Mouse (Mus musculus) limb, embryonic 15.5 days (tissue): ENCODE results near the gene Dusp22. TPM values are rescaled to one million over a fixed set of nuclear protein-coding genes. Genes with fewer than 3 reads are reported as not detected.

Source experiments
- ATAC-seq: fragments of 200-750 bp; cut with Nextera tagmentation; 2 replicates; pipeline ENCODE4 v1.8.0; 2017; ENCODE audit warnings: low read depth, moderate TSS enrichment; ENCODE audit not compliant: insufficient number of reproducible peaks, low FRiP score, low TSS enrichment
- H3K27ac ChIP-seq: fragments of 300-500 bp; sonication (generic); 2 replicates; pipeline ENCODE4 v1.5.1; 2015; ENCODE audit warnings: moderate library complexity, mild to moderate bottlenecking, inconsistent platforms
- H3K27me3 ChIP-seq: fragments of 300-500 bp; sonication (generic); 2 replicates; pipeline ENCODE4 v1.6.1; 2015; ENCODE audit warnings: inconsistent platforms
- H3K36me3 ChIP-seq: fragments of 300-500 bp; sonication (generic); 2 replicates; pipeline ENCODE4 v1.6.1; 2015; ENCODE audit warnings: inconsistent platforms
- H3K4me1 ChIP-seq: fragments of 300-500 bp; sonication (generic); 2 replicates; pipeline ENCODE4 v1.6.1; 2015; ENCODE audit warnings: inconsistent platforms
- H3K4me2 ChIP-seq: fragments of 300-500 bp; sonication (generic); 2 replicates; pipeline ENCODE4 v1.6.1; 2015; ENCODE audit warnings: mild to moderate bottlenecking, inconsistent platforms
- H3K4me3 ChIP-seq: fragments of 300-500 bp; sonication (generic); 2 replicates; pipeline ENCODE4 v1.5.1; 2015; ENCODE audit warnings: mild to moderate bottlenecking, inconsistent platforms
- H3K9ac ChIP-seq: fragments of 300-500 bp; sonication (generic); 2 replicates; pipeline ENCODE4 v1.6.1; 2015; ENCODE audit warnings: inconsistent platforms
- H3K9me3 ChIP-seq: fragments of 300-500 bp; sonication (generic); 2 replicates; pipeline ENCODE4 v1.6.1; 2016; ENCODE audit warnings: inconsistent platforms
- WGBS: fragments of 180-500 bp; shearing (Covaris S2); methylation state at CpG from one replicate; pipeline ENCODE4 v1.1.7; 2015; 5-methylcytosine and 5-hydroxymethylcytosine counted together
- polyA plus RNA-seq: library from polyadenylated mRNA; unstranded; fragments of >200 nt; fragmentation: Nextera tagmentation; extraction: Ambion mirVana; gene quantifications from 2 replicates; pipeline ENCODE4 v1.2.1, GENCODE M21; 2015

Gene Dusp22
- polyA plus RNA-seq, 1 experiment from 2014 or later = 48.2 TPM

GRCm38 (mm10) chr13:30704246-30705095 lies 44.7 kb downstream of the Dusp22 start:
- H3K36me3 ChIP-seq = peaks cover 7% of the 10 kb centered on the region
- no peaks in the 10 kb centered on the region for H3K9me3 ChIP-seq
- H3K27me3 ChIP-seq = no peaks in the 10 kb centered on the region
- H3K4me3 ChIP-seq = no peak overlapping the region
- H3K4me1 ChIP-seq = no peaks in the 10 kb centered on the region
- ATAC-seq = no peak
- H3K9ac ChIP-seq = no peak overlapping the region
- no peak overlapping the region for H3K4me2 ChIP-seq
- no peak overlapping the region for H3K27ac ChIP-seq
- 84% methylated on average over 8 of the region's 8 CpGs for WGBS

DNA sequence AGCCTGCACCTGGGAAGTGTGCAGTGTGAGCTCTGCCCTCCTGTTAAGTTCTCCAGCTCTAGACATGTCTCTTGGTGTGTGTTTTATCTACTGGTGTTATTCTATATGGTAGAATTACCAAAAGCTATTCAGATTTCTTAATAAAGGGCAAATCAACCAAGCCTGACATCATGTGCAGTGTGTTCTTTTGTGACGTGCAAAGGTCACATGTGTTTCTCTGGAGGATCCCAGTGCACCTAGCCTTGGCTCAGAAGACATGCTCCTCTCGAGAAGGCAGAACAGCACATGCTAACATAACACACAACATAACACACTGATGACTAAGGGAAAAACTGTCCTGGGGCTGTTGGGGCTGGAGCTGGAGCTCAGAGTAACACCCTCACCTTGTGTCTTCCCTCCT lies 51.3 kb downstream of the Dusp22 start:
- ATAC-seq = no peak
- no peaks in the 10 kb centered on the region for H3K9me3 ChIP-seq
- no peak overlapping the region for H3K4me3 ChIP-seq
- H3K4me2 ChIP-seq = no peak overlapping the region
- no peaks in the 10 kb centered on the region; the same call in 1 of the 2 replicates for H3K4me1 ChIP-seq
- 74% methylated on average over 2 of the region's 2 CpGs for WGBS
- no peak overlapping the region for H3K9ac ChIP-seq
- H3K27ac ChIP-seq = no peak overlapping the region
- no peaks in the 10 kb centered on the region for H3K27me3 ChIP-seq
- peaks cover 4% of the 10 kb centered on the region for H3K36me3 ChIP-seq

DNA sequence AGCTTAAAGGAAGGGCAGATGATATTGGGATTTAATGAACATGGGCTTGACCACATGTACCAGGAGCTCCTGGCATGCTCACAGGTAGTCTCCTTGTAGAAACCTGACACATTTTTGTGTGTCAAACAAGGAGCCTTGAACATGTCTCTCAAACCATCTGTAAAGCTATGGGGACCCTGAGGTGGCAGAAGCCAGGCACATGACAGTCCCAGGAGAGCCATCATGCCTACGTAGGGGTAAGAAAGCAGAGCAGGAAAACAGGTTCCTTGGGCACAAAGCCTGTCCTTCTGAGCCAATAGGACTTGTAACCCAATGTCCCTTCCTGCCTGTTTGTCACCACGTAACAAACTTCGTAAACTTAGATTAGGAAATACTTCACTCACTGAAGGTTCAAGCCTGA lies 51.9 kb downstream of the Dusp22 start:
- WGBS = 90% methylated on average over 3 of the region's 3 CpGs
- no peak for ATAC-seq
- H3K9ac ChIP-seq = no peak overlapping the region

DNA sequence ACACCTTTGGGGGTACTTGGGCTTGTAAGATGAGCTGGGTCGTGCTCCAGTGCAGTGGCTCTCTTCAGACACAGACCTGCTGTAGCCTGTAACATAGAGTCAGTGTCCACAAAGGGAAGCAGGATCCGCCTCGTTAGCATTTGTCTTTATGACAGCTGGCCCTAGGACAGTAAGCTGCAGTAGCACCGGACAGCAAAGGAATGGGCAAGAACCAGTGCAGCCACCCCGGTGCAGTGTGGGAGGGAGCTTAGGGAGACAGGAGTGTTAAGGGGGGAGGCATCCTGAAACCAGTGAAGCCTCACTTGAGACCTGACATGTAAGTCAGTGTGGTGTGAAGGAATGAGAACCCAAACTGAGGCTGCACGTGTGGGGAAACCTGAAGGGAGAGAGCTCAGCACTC lies 52.5 kb downstream of the Dusp22 start:
- H3K27ac ChIP-seq = no peak overlapping the region
- H3K36me3 ChIP-seq = peaks cover 4% of the 10 kb centered on the region
- no peaks in the 10 kb centered on the region for H3K27me3 ChIP-seq
- no peak overlapping the region for H3K4me2 ChIP-seq
- H3K4me1 ChIP-seq = no peaks in the 10 kb centered on the region; the same call in 1 of the 2 replicates
- no peak overlapping the region for H3K4me3 ChIP-seq
- 77% methylated on average over 6 of the region's 6 CpGs for WGBS
- H3K9me3 ChIP-seq = no peaks in the 10 kb centered on the region
- H3K9ac ChIP-seq = no peak overlapping the region
- no peak; the same call in 1 of the 2 replicates for ATAC-seq

More for the DNA sequence above, 51.9 kb downstream of the Dusp22 start:
- no peaks in the 10 kb centered on the region; the same call in 1 of the 2 replicates for H3K4me1 ChIP-seq
- H3K27me3 ChIP-seq = no peaks in the 10 kb centered on the region
- no peak overlapping the region for H3K4me3 ChIP-seq
- peaks cover 4% of the 10 kb centered on the region for H3K36me3 ChIP-seq
- H3K9me3 ChIP-seq = no peaks in the 10 kb centered on the region
- no peak overlapping the region for H3K27ac ChIP-seq
- no peak overlapping the region for H3K4me2 ChIP-seq

DNA sequence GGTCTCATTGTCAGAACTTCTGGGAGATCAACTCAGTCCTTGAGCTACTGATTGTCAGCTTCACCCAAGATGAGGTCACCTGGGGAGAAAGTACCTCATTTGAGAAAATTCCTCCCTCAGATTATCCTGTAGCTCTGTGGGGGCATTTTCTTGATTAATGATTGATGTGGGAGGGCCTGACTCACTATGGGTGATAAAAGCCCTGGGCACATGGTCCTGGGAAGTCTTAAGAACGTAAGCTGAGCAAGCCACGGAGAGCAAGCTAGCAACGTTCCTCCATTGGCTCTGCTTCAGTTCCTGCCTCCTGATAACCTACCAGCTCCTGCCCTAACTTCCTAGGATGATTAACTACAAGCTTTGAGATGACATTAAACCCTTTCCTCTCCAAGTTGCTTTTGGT lies 53.8 kb downstream of the Dusp22 start:
- Histone ChIP-seq H3K4me1 (no peaks in the 10 kb centered on the region; the same call in 1 of the 2 replicates), H3K36me3 (peaks cover 2% of the 10 kb centered on the region), H3K27ac (no peak overlapping the region), H3K9me3 (no peaks in the 10 kb centered on the region), H3K4me3 (no peak overlapping the region), H3K9ac (no peak overlapping the region), H3K4me2 (no peak overlapping the region), H3K27me3 (no peaks in the 10 kb centered on the region)
- WGBS = 55% methylated on average over 3 of the region's 3 CpGs
- ATAC-seq = no peak

DNA sequence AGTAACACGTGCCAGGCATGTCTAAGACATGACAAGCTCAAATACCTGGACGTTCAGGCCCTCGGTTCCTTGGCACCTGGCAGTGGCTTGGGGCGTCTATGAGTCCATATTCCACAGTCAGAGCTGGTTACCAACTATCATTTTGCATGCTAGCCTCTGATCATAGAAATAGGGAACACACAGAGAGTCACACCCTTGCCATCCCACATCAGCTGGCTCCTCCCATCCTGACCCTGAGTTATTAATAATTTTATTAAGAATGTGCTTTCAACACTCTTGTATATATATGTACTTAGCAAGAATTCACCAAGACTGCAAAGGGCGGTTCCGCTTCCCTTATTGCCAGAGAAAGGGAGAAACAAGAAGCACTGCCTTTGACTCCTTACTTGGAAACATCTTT lies 54.8 kb downstream of the Dusp22 start:
- Histone ChIP-seq H3K4me2 (no peak overlapping the region), H3K9ac (no peak overlapping the region), H3K27me3 (no peaks in the 10 kb centered on the region), H3K9me3 (no peaks in the 10 kb centered on the region), H3K4me3 (no peak overlapping the region), H3K4me1 (no peaks in the 10 kb centered on the region; the same call in 1 of the 2 replicates), H3K36me3 (no peaks in the 10 kb centered on the region), H3K27ac (no peak overlapping the region)
- ATAC-seq = no peak
- 74% methylated on average over 6 of the region's 6 CpGs for WGBS

DNA sequence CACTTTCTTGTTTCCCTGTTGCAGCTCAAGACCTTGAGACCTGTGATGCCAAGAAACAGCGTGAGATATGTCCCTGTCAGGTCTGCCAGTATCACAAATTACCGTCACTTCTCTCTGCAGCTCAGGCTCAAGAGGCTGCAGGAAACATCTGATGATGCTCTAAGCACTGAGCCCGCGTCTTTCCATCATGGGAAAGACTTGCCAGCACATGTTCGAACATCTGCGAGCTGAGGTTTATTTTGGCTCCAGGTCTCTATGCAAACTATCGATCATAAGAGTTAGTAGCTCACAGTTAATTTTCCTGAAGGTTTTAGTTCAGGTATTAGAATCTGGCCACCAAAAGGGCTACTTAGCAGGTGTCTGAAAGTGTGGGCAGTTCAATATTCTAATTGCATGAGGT lies 55.3 kb downstream of the Dusp22 start:
- no peak overlapping the region for H3K4me2 ChIP-seq
- no peak overlapping the region for H3K27ac ChIP-seq
- no peak overlapping the region for H3K4me3 ChIP-seq
- H3K9me3 ChIP-seq = no peaks in the 10 kb centered on the region
- H3K36me3 ChIP-seq = no peaks in the 10 kb centered on the region
- ATAC-seq = no peak
- no peak overlapping the region for H3K9ac ChIP-seq
- 60% methylated on average over 7 of the region's 7 CpGs for WGBS
- no peaks in the 10 kb centered on the region for H3K27me3 ChIP-seq
- no peaks in the 10 kb centered on the region; the same call in 1 of the 2 replicates for H3K4me1 ChIP-seq

- no peak for ATAC-seq
- WGBS = 80% methylated on average over 4 of the region's 4 CpGs
- H3K27me3 ChIP-seq = no peaks in the 10 kb centered on the region
- H3K36me3 ChIP-seq = no peaks in the 10 kb centered on the region
- no peak overlapping the region for H3K4me3 ChIP-seq
- H3K9ac ChIP-seq = no peak overlapping the region
- H3K4me2 ChIP-seq = no peak overlapping the region
- H3K4me1 ChIP-seq = no peaks in the 10 kb centered on the region; the same call in 1 of the 2 replicates
- no peak overlapping the region for H3K27ac ChIP-seq
- no peaks in the 10 kb centered on the region for H3K9me3 ChIP-seq
Measured at GRCm38 (mm10) chr13:30715573-30715972, 55.8 kb downstream of the Dusp22 start.

- no peak for ATAC-seq
- no peak overlapping the region for H3K4me3 ChIP-seq
- no peak overlapping the region for H3K9ac ChIP-seq
- no peaks in the 10 kb centered on the region for H3K27me3 ChIP-seq
- H3K9me3 ChIP-seq = no peaks in the 10 kb centered on the region
- no peak overlapping the region for H3K4me2 ChIP-seq
- H3K27ac ChIP-seq = no peak overlapping the region
- no peaks in the 10 kb centered on the region; the same call in 1 of the 2 replicates for H3K4me1 ChIP-seq
- H3K36me3 ChIP-seq = no peaks in the 10 kb centered on the region
- WGBS = 70% methylated on average over 5 of the region's 5 CpGs
Measured at GRCm38 (mm10) chr13:30716611-30717010, 56.8 kb downstream of the Dusp22 start.

- Histone ChIP-seq H3K27ac (no peak overlapping the region), H3K4me1 (no peaks in the 10 kb centered on the region), H3K27me3 (no peaks in the 10 kb centered on the region), H3K9ac (no peak overlapping the region), H3K4me2 (no peak overlapping the region), H3K9me3 (no peaks in the 10 kb centered on the region), H3K4me3 (no peak overlapping the region), H3K36me3 (no peaks in the 10 kb centered on the region)
- no peak for ATAC-seq
- WGBS = 20% methylated on average over 7 of the region's 7 CpGs
Measured at GRCm38 (mm10) chr13:30722601-30723000, 62.8 kb downstream of the Dusp22 start.

- WGBS = 61% methylated on average over 5 of the region's 5 CpGs
- no peak overlapping the region for H3K9ac ChIP-seq
- ATAC-seq = no peak
Measured at GRCm38 (mm10) chr13:30723258-30723657, 63.5 kb downstream of the Dusp22 start.

DNA sequence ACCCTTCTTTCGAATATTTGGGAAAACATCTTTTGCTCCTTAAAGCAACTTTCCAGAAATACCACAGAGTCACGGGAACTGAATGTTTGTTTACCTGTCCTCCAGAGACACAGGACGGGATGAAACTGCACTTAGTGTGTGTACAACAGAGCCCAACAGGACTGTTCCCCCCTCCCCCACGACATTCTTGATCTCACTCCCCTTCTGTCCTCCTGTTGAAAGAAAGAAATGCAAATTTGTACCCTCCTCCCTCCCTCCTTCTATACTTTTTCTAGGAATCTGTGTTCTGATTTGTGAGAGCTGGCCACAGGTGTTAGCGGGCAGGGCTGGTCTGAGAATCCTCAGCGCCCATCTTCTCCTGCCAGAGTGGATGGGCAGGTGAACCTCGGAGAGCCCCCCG lies 64.1 kb downstream of the Dusp22 start:
- no peak overlapping the region for H3K27ac ChIP-seq
- no peak overlapping the region for H3K4me2 ChIP-seq
- H3K9ac ChIP-seq = no peak overlapping the region
- ATAC-seq = no peak
- no peaks in the 10 kb centered on the region for H3K9me3 ChIP-seq
- H3K27me3 ChIP-seq = no peaks in the 10 kb centered on the region
- H3K4me3 ChIP-seq = no peak overlapping the region
- no peaks in the 10 kb centered on the region for H3K4me1 ChIP-seq
- 60% methylated on average over 8 of the region's 8 CpGs for WGBS
- H3K36me3 ChIP-seq = no peaks in the 10 kb centered on the region

More at GRCm38 (mm10) chr13:30723258-30723657, 63.5 kb downstream of the Dusp22 start:
- Histone ChIP-seq H3K4me3 (no peak overlapping the region), H3K27ac (no peak overlapping the region), H3K36me3 (no peaks in the 10 kb centered on the region), H3K4me1 (no peaks in the 10 kb centered on the region), H3K9me3 (no peaks in the 10 kb centered on the region), H3K4me2 (no peak overlapping the region), H3K27me3 (no peaks in the 10 kb centered on the region)
